Mouse (Mus musculus) inflammation-experienced regulatory T-cells, adult 16 weeks (primary cell): Measurements from ENCODE around the gene Fv1. TPM values are rescaled to one million over a fixed set of nuclear protein-coding genes. Genes with fewer than 3 reads are reported as not detected.

Experiments used
- polyA plus RNA-seq: library from polyadenylated mRNA; unstranded; fragments of 100-300 nt; shearing (Covaris generic); gene quantifications from one replicate; pipeline ENCODE4 v1.2.1, GENCODE M21; 2017

Fv1 gene
- 5.6 TPM for polyA plus RNA-seq

DNA sequence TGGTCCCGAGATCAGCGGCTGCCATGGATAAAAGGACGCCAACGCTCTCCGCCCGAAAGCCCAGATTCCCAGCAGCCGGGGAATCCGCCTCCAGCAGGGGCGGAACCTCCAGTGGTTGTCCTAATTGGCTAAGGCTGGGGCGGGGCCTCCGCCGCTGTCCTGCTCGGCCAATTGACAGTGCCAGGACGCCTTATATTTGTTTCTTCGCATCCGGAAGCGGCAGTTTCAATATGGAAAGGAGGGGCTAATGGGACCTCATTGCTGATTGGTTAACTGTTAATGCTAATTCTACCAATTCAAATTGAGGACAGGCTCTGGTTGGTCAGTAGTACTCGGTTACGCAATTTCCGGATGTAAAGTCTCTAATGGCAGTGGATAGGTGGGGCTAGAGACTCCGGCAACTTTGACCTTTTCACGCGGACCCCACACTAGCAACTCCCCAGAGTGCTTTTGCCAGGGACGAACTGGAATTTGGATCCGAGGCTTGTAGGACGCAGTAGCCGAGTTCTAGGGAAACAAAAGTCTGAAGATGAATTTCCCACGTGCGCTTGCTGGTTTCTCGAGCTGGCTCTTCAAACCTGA lies at the start of gene Fv1, which contains the start of gene Miip:
TSS of gene Fv1 (plus strand) at position 530 of the 582 bp plus-strand sequence.
TSS of gene Miip (minus strand) at position 367 of the 582 bp plus-strand sequence.

DNA sequence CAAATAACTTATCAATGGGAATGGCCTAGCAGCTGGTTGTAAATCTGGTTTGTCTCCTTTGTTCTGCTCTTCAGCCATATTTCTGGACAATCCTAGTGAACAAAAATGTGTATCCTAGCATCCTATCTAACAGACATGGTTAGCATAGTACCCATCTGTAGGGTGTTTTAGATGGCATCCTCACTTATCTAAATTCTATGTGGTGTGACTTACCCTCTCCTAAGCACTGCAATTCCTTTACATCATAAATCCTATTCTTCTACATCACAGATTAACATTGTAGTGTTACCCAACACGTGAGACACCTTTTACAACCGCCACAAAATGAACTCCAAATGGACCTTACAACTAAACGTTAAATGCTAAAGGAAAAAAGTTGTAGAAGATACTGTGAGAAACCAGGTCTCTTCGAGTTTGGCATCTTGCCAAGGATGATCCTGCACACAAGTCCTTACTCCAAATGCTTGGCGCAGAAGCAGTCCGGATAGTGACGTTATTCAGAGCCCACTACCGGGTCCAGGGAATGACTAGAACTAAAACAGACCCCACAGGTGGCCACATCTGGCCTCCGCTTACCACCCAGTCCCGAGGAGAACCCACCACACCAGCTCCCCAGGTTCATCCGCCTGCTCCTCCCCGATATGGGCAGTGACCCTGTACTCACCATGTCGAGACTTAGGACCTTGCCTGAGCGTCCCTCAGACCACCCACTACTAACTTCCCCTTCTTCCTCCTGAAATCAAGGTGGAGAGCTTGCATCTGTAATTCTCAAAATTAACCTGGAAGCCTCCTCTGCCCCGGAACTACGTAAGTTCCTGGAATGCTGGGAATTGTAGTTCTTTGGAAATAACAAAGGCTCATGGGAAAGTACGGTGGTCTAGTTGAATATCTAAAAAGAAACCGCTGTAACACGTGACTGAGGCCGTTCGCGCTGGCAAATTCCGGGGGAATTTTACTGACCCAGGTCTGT lies 20.9 kb upstream of the Fv1 start, which contains the start of gene Zfp933:
TSS of gene Zfp933 (minus strand) at position 753 of the 970 bp plus-strand sequence.

DNA sequence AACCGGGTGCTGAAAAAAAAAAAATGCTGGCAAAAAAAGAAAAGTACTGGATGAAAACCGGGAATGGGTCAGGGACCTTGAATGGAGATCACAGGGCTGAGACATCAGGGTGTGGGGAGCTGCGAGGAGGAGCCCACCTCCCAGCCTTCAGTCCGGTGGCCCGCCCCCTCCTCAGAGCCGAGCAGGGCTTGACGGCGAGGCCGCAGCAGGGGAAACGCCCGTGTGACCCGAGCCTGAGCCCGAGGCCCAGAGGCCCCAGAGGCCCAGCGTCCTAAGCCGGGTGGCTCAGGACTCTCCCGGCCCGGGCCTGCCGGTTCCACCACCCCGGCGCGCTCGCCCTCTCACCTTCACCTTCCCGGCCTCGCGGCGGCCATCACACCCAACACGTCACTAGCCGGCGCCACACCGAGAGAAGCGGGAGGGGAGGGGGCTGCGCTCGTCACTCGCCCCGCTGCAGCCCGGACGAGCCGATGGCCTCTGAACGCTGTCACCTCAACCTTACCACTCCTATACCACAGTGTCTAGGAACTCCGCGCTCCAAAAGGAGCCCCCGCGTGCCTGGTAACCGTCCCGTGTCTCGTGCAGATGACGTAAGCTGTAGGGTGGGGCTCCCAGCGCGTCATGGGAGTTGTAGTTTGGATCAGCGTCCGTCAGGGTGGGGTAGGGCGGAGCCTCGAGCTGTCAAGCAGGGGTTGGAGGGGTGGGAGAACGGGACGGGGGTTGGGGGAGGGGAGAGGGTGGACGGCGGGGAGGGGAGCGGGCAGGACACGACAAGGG lies 35.7 kb downstream of the Fv1 start, which contains the start of gene Mfn2:
TSS of gene Mfn2 (minus strand) at position 392 of the 777 bp plus-strand sequence.

Other genes starting within 250 kb of the Fv1 start
- gene Zfp979, start 226.5 kb upstream of the Fv1 start, polyA plus RNA-seq = 0.17 TPM
- not detected for gene Zfp534, start 166.4 kb upstream of the Fv1 start, polyA plus RNA-seq
- 32.5 TPM for gene Zfp984, start 59.2 kb upstream of the Fv1 start, polyA plus RNA-seq
- 6.3 TPM for gene Zfp933, start 20.6 kb upstream of the Fv1 start, polyA plus RNA-seq
- gene Miip, start 163 bp upstream of the Fv1 start, polyA plus RNA-seq = 128 TPM
- gene Mfn2, start 35.7 kb downstream of the Fv1 start, polyA plus RNA-seq = 55.8 TPM
- 11.6 TPM for gene Plod1, start 67.8 kb downstream of the Fv1 start, polyA plus RNA-seq
- gene 2510039O18Rik, start 71.9 kb downstream of the Fv1 start, polyA plus RNA-seq = 4.5 TPM
- not detected for gene Nppb, start 116.8 kb downstream of the Fv1 start, polyA plus RNA-seq
- not detected for gene Nppa, start 131.7 kb downstream of the Fv1 start, polyA plus RNA-seq
- gene Clcn6, start 169.8 kb downstream of the Fv1 start, polyA plus RNA-seq = 10.1 TPM
- gene Mthfr, start 170.1 kb downstream of the Fv1 start, polyA plus RNA-seq = 21.3 TPM
- gene Agtrap, start 219.1 kb downstream of the Fv1 start, polyA plus RNA-seq = 28.8 TPM